Mouse (Mus musculus) gastrocnemius, postnatal 4 days (tissue): ENCODE data around the gene Glyctk. TPM values are rescaled to one million over a fixed set of nuclear protein-coding genes. Genes with fewer than 3 reads are reported as not detected.
A peak's percentile ranks its signal among the peaks of the same experiment; 100 is the strongest.

Experiments
- DNase-seq, 2 experiments: peaks; one replicate each; pipeline ENCODE4 v3.0.0; 2021 to 2022; ENCODE audit warnings: low spot score in 2 of 2, mixed read lengths in 2 of 2
- long read RNA-seq, 2 experiments: library from polyadenylated mRNA; stranded (forward); transcript quantifications; one replicate each; pipeline ENCODE4 v2.0.0; 2021
- total RNA-seq, 2 experiments: library from RNA; stranded (reverse); gene quantifications; 2 replicates each; pipeline ENCODE4 v1.2.3; 2021

The Glyctk gene
- total RNA-seq = 1 to 10 TPM; 1.1 to 3.0 TPM
- long read RNA-seq, experiment 1, full-length matches to known transcripts = 1 of 2 reads
- long read RNA-seq, experiment 1, partial matches to known transcripts = 0 of 2 reads
- long read RNA-seq, experiment 1, other reads (novel, unspliced or antisense) = 1 of 2 reads
- long read RNA-seq, experiment 2, partial matches to known transcripts = 0 of 2 reads
- long read RNA-seq, experiment 2, other reads (novel, unspliced or antisense) = 2 of 2 reads

DNA sequence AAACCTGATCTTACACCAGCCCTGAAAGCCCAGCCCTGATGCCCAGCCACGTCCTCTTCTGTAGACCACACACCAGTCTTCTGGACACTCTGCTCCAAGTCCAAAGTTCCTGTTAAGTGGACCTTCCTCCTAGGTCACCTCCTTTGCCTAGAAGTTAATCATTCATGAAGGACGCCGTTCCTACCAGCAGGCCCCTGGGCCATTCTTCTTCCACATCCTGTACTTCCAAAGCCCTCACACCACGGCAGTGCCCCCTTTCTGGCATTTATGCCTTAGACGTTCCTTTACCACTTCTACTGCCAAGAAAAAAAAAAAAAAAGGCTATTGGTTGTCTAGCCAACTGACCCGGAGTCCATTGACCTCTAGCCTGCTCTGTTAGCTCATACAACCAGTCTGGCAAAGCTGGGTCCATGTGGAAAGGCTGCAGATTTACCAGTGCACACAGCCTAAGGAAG is at the start of gene Glyctk:
Glyctk (minus strand) TSS at position 102 of the 455 bp plus-strand sequence.
- no peak for DNase-seq

DNA sequence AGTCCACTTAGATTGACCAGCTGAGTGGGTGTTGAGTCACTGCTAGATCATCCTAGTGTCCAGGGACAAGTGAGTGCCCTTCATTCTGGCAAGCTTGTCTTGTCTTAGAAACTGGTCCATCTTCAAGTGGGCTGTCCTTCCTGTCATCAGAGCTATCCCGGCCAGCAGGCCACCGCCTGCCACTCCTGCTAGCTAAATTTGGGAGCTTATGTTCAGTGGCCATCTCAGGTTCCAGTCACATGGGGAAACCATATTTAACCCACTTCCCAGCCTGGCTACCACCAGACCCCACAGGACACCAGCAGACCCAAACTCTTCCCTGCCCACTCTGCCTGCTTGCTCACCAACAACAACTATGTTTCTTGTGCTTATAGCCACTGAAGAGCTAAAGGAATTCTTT is 48.6 kb upstream of the Glyctk start:
- DNase-seq = no peak

- DNase-seq = no peak
Observed at GRCm38 (mm10) chr9:106205713-106206290, 47.9 kb upstream of the Glyctk start.

DNA sequence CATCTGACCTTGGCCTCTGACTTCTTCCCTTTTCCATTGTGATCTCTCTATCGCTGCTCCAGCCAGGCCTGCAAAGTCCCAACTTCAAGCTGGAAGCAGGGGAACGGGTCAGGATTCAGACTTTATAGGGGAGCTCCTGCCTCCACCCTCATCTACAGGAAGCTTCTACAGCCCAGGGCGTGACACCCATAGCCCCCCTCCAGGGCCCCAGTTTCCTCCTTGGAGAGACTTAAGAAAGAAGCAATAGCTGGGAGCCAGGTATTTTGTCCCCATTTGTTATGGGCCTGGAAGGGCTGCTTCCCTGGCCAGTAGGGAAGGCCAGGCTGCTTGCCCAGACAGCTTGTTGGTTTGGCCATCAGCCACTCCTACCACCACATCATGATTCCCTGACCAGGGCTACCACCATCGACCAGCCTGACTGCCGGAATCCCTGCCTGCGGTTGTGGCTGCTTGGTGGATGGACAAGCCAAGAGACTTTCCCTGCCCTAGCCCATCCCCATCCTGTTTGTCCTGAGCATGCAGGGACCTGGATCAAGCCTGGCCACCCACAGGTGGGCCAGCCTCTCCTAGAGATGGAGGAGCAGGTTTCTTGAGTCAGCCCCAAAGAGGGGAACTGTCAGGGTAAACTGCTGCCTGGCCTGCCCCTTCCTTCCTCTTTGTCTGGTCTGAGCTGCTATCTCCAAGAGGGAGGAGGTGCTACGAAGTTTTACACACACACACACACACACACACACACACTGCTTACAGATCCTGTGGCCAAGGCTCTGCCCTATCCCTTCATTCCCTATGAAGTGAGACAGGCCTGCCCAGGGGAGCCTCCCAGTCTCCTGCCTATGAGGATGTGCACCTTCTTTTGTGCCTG is 46.3 kb upstream of the Glyctk start:
- DNase-seq = no peak

DNA sequence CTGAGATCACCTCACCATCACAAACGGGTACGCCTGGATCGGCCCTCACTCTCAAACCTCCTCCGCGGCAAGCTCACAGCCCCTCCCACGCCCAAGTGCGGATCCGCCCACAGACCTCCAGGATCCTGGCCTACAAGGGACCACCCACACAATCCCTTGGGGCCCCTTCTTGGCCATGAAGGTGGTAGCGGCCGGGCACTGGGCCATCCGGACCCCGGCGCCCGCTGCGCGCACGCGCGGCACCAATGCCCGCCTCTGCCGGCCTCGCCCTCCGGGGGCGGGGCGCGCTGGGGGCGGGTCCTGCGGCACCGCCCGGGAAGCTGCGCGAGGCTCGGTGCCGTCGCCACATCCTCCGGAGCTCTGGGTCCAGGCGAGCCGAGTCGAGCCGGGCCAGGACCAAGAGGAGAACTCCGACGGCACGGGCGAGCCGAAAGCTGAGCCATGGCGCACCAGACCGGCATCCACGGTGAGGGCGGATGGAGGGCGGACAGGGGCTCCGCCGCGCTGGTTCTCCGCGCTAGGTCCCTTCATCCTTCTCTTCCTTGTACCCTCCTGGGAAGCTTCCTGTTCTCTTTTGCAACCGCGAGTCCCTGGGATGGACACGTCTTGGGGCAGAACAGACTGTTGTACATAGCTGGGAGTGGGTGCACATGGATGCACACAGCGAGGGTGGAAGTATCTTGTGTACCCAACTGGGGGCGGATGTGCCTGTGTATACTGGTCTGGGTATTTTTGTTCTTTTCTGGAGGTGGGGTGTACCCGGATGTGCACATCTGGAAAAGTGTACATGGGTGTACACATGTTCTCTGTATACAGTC is 45.1 kb upstream of the Glyctk start, which contains the start of gene Twf2:
Twf2 (plus strand) TSS at position 290 of the 818 bp plus-strand sequence.
- peak; percentile 82 to 89 for DNase-seq

DNA sequence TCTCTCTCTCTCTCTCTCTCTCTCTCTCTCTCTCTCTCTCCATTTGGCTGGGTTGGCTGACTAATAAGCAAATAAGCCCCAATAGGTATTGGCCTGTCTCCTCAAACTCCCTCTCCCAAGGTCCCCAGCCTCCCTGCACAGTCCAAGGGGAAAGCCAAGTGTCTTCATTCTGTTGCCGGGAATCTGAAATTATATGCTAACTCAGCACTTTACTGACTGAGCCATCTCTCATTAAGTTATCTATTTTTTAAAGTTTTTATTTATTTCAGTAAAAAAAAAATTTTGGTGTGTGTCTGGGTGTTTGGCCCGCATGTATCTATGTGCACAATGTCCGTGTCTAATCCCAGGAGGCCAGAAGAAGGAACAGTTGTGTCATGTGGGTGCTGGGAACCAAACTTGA is 44.0 kb upstream of the Glyctk start:
- no peak for DNase-seq

DNA sequence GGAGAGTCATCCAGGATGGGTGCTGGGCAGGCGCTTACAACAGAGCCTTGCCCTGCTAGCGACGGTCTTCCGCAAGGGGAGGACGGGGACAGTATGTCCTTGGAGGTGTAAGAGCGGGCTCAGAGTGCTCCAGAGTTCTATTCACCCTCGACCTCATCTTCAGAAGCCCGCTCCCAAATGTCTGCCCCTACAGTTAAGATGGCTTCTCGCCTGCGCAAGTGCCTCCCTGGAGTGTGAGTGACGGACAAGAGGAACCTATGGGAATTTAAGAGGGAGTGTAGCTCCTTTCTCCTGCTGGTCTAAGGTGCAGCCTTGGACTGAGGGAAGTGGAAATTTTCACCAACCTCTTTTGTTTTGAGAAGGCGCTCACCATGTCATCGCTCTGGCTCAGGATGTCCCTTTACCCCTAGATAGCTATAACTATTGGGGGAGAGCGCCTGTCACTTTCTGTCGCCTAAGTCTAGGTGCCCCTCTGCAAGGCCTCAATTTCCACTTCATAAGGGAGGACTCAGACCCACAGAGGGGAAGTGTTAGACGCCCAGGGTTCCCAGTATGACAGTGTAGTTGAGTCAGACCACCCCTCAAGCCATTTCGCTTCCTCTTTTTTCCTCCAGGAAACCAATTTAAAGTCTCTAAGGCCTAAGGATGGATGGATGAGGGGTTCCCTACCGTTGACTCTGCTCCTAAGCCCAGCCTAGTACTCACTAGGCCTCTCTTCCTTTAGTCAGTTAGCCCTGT is 41.8 kb upstream of the Glyctk start, which contains the start of gene Ppm1m:
Ppm1m (minus strand) TSS at position 212 of the 738 bp plus-strand sequence.
- DNase-seq = no peak

- DNase-seq = peak; percentile 48 to 81
Observed at GRCm38 (mm10) chr9:106198962-106199458, 41.1 kb upstream of the Glyctk start.

DNA sequence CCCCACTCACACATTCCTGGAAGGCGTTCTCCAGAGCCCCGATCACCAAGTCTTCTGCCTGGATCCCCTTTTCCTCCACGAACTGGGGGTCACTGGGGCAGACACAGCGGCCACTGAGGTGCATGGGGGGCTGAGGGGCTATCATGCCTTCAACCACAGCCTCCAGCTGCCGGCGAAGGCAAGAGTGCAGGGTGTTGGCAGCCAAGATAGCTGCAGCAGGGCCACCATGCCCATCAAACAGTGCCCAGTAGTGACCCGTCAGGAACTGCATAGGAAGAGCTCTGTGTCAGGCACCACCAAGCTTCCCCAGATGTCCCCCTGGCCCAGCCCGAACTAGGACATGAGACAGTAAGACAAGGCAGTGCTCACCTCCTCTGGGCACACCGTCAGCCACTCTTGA is 39.8 kb upstream of the Glyctk start:
- no peak for DNase-seq

DNA sequence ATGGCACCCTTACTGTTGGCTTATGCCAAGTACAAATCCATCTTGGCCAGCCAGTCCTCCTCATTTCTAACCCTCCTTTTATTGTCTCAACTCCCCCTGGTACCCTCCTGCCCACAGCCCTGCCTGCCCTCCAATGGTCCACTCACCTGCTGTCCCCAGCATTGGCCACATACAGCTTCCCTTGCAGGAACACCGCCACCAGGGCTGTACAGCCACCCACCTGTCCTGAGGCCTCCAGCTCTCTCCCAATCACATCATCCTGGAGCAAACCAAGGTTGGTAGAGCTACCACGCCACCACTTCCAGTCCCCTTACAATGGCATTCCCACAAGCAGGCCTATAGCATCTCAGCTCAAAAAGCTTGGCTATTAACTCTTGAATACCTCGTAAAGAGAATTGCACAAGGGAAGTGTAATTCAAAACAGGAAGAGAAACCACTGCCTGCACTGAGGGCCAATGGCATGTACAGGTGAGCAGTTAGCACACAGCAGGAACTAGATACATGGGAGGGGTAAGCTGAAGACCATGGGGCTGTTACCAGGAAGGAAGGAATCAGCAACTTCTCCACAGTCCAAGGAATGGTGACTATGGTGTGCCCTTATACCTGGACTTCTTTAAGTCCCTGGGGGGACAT is 39.3 kb upstream of the Glyctk start:
- DNase-seq = no peak

DNA sequence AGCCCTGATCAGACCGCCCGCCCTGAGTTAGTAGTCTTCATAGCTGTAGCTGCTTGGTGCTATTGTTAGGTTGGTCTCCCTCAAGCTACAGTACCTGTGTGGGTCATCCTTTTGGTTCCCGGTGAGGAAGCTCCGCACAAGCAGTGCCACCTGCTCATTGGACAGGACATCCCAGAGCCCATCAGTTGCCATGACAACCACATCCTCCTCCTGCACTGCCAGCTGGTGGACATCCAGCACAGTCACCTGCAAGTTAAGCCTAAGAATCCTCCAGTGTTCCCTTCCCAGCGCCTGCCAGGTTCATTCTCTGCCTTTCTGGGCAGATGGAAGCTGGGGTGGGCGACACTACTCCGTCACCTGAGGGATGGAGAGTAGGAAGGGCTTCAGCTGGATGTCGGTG is 37.8 kb upstream of the Glyctk start:
- DNase-seq = no peak

GRCm38 (mm10) chr9:106193930-106194807 is 36.2 kb upstream of the Glyctk start:
- DNase-seq = no peak

DNA sequence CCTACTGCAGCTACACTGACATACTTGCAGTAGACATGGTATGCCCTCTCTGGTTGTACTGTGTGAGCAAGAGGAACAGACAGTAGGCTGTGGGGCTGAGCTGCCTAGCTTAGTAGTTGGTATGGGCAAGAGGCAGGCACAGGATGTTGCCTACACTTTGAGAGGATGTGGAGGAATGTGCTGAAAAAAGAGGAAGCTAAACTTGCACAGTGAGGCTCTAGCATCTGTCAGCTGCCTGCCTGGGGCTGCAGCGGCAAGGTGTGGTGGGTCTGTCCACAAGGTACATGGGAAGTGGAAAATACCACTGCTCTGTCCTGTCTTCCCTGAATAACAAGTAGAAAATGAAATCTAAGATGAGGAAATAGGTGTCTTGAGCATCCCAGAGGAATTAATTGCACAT is 35.1 kb upstream of the Glyctk start:
- no peak for DNase-seq

- no peak for DNase-seq
Observed at GRCm38 (mm10) chr9:106192024-106192423, 34.1 kb upstream of the Glyctk start.

DNA sequence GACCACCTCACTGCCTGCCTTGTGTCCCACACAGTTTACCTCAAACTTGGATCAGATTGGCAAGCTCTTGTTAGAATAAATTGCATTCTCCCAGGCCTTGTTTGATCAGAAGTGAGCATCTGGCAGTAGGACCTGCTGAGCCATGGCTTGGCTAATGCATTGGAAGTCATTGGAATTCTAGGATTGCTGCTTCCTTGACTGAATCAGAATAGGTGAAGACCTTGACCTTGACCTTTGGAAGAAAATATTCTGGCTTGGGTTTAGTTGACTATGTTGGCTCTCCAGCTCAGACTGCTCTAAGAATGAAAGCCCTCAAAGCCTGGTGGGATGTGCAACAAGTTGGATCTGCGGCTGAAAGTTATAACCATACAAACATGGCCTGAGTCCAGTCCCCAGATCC is 33.4 kb upstream of the Glyctk start:
- DNase-seq = no peak

DNA sequence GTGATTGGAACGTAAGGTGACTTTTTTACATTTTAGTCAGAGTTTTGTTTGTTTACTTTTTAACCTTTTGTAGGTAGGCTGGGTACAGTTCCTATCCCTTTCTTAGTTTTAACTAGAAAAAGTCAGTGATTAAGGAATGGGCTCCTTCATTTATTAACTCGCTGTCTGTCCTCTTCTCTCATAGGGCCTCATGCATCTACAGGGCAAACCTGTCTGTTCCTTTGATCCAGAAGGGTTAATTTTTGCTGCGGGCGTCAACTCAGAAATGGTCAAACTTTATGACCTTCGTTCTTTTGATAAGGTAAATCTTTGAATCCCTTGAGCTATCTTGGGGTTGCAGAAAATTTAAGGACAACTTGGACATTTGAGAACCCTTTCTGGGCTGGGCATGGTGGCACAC is 26.1 kb upstream of the Glyctk start:
- no peak for DNase-seq

GRCm38 (mm10) chr9:106182146-106182545 is 24.2 kb upstream of the Glyctk start:
- DNase-seq = no peak

DNA sequence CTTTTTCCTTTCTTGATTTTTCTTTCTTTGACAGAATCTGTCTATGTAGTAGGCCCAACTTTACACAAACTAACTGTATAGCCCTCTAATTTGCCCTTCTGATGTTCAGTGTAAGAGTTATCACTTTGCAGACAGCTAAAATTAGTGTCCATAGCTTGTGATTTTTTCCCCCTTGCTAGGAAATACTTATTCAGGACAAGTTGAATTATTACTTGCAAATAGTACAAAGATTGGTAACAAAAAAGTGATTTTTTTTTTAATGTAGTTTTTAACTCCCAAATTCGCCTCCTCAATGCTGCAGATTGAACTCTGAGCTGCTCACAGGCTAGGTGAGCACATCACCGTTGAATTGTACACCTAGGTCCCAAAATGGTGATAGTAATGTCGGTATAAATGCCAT is 22.0 kb upstream of the Glyctk start:
- no peak for DNase-seq

DNA sequence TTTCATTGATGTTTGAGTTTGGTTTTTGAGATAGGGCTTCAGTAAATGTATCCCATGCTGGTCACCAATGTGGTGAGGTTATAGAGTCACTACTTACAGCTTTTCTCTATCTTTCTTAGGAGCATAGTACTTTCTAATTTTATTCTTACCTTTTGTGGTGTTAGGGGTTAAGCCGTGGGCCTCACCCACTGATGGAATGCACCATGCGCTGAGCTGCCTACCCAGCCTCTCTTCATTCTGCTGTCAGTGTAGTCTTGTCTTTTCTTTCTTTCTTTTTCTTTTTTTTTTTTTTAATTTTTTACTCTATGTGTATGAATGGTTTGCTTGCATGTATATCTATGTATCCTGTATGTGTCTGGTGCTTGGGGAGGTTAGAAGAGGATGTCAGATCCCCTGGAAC is 21.5 kb upstream of the Glyctk start:
- no peak for DNase-seq
